Mouse (Mus musculus): Measurements from ENCODE around the gene 1700037C18Rik.

GRCm38 (mm10) chr16:3885065-3885670 is 23.3 kb downstream of the 1700037C18Rik start:
- no peak for TF ChIP-seq CTCF (IDR thresholded peaks at IDR 0.05; ENCODE audit: low read depth)
- no peak for TF ChIP-seq EP300 (IDR thresholded peaks at IDR 0.05; ENCODE audit: low read depth)

Data from liver, postnatal 0 days (tissue).